8 mouse cellular contexts compared by ENCODE assay signal in genomic region chr5:132543118-132544071, GRCm38 (mm10). TPM values are rescaled to one million over a fixed set of nuclear protein-coding genes. Genes with fewer than 3 reads are reported as not detected.
DNase-seq lines count a peak whose midpoint lies in the region; ATAC-seq and TF ChIP-seq lines count a peak whose summit lies in the region.

Gene Auts2 (minus strand): TSS chr5:132543344.

- H3K9me3 ChIP-seq in ES-E14 (ENCODE audit: control insufficient read depth, insufficient read depth, low read depth, low read length): no peaks in the 10 kb centered on the region
- no peaks in the 10 kb centered on the region for H3K9me3 ChIP-seq in lung, embryonic 14.5 days (ENCODE audit: low read depth, low read length)

- no peaks in the 10 kb centered on the region for H3K27me3 ChIP-seq in cerebellum, adult 2 months (ENCODE audit: control insufficient read depth, insufficient read depth, low read length)
- no peaks in the 10 kb centered on the region for H3K27me3 ChIP-seq in lung, embryonic 14.5 days (ENCODE audit: insufficient read depth, low read length)

- peak; percentile 75 for DNase-seq in ES-E14 (ENCODE audit: low read depth, low spot score)
- DNase-seq in cerebellum, adult 2 months: peak; percentile 89
- DNase-seq in heart, postnatal 4 days: peak; percentile 93
- DNase-seq in layer of hippocampus, adult 9-11 months: peak; percentile 89
- DNase-seq in lung, embryonic 14.5 days: peak; percentile 96
- DNase-seq in ovary, postnatal 14 days (ENCODE audit: low spot score): peak; percentile 85
- DNase-seq in thymus, postnatal 25 days: peak; percentile 58

- ATAC-seq in frontal cortex, adult (ENCODE audit: low TSS enrichment): peak; percentile 88
- ATAC-seq in lung, embryonic 14.5 days (ENCODE audit: insufficient read depth): peak; percentile 90

- WGBS in cerebellum, adult 2 months: under 1% methylated on average over 98 of the region's 105 CpGs
- WGBS in lung, embryonic 14.5 days: under 1% methylated on average over 70 of the region's 105 CpGs

- in situ Hi-C loops in ES-E14 (cut with MboI; ENCODE audit: low sequenced_read_pairs in 2 of 2, unreplicated experiment in 2 of 2): no loop called here

- H3K4me1 ChIP-seq in ES-E14 (ENCODE audit: control insufficient read depth in 2 of 2, insufficient read depth in 2 of 2, low read length in 2 of 2, poor library complexity in 1 of 2): peaks cover 0 to 4% of the 10 kb centered on the region in 2 experiments; a peak in 2 of 4 replicates
- H3K4me1 ChIP-seq in cerebellum, adult 2 months (ENCODE audit: control insufficient read depth, insufficient read depth, low read length): peaks cover 5% of the 10 kb centered on the region; the same call in 1 of the 2 replicates
- H3K4me1 ChIP-seq in lung, embryonic 14.5 days (ENCODE audit: insufficient read depth): peaks cover 8% of the 10 kb centered on the region; the same call in 1 of the 2 replicates

- peak within 1 kb of the TSS; percentile 79 to 82 for H3K4me3 ChIP-seq in ES-E14 (ENCODE audit: insufficient read depth in 1 of 2, low read depth in 1 of 2, low read length in 2 of 2, poor library complexity in 1 of 2, severe bottlenecking in 1 of 2)
- peak within 1 kb of the TSS; percentile 77 for H3K4me3 ChIP-seq in cerebellum, adult 2 months (replicated peaks; ENCODE audit: insufficient read depth, low read depth, low read length)
- H3K4me3 ChIP-seq in lung, embryonic 14.5 days (ENCODE audit: low read depth, low read length): peak within 1 kb of the TSS; percentile 77

- H3K27ac ChIP-seq in ES-E14 (ENCODE audit: insufficient read depth, low read depth, low read length, poor library complexity, severe bottlenecking): peak within 1 kb of the TSS; percentile 73; the same call in 1 of the 2 replicates
- peak within 1 kb of the TSS; percentile 19; the same call in 1 of the 2 replicates for H3K27ac ChIP-seq in cerebellum, adult 2 months (ENCODE audit: insufficient read depth, low read length)
- peak within 1 kb of the TSS; percentile 78 for H3K27ac ChIP-seq in lung, embryonic 14.5 days (ENCODE audit: low read depth)

- no peaks in the 10 kb centered on the region for H3K36me3 ChIP-seq in ES-E14 (ENCODE audit: control insufficient read depth, insufficient read depth, low read length, poor library complexity, severe bottlenecking)
- H3K36me3 ChIP-seq in lung, embryonic 14.5 days (ENCODE audit: insufficient read depth): no peaks in the 10 kb centered on the region

- peak within 1 kb of the TSS; percentile 84 for H3K9ac ChIP-seq in ES-E14 (ENCODE audit: insufficient read depth, low read depth, low read length, poor library complexity, severe bottlenecking)
- peak within 1 kb of the TSS; percentile 75 for H3K9ac ChIP-seq in lung, embryonic 14.5 days

- H3K4me2 ChIP-seq in lung, embryonic 14.5 days: peak within 1 kb of the TSS; percentile 83

- no peak for TF ChIP-seq CTCF in cerebellum, adult 2 months (IDR thresholded peaks at IDR 0.05; ENCODE audit: borderline replicate concordance, insufficient read depth, low read depth, low read length)
- no peak for TF ChIP-seq CTCF in lung, embryonic 14.5 days (IDR thresholded peaks at IDR 0.05; ENCODE audit: low read depth)

- TF ChIP-seq POLR2A in cerebellum, adult 2 months (IDR thresholded peaks at IDR 0.05; ENCODE audit: borderline replicate concordance, insufficient read depth, low read length): 0 out of 2 replicates have a peak, but pooled peaks have one; percentile 22

TF ChIP-seq in ES-E14, 5 proteins besides CTCF, POLR2A, EP300 and RAD21:
- TF ChIP-seq ZC3H11A (IDR thresholded peaks at IDR 0.05; ENCODE audit: borderline replicate concordance, low read depth, low read length) (no peak), MAFK (IDR thresholded peaks at IDR 0.05; ENCODE audit: insufficient read depth, low read depth, low read length) (no peak), HCFC1 (IDR thresholded peaks at IDR 0.05; ENCODE audit: borderline replicate concordance, insufficient read depth, low read length) (0 out of 2 replicates have a peak, but pooled peaks have one; percentile 14)

RNA-seq across cellular contexts. Expression of gene Auts2, which starts in this region (rescaled TPM):
- 9.9 and 29.2 TPM in 2 replicates for total RNA-seq in ES-E14 (2012; rRNA removed)
- 39.0 and 39.7 TPM in 2 replicates for polyA plus RNA-seq in cerebellum, adult 2 months (2012; rRNA removed)
- total RNA-seq in heart, postnatal 4 days (2021): 10 to 100 TPM; 49.0 to 51.4 TPM
- polyA plus RNA-seq in lung, embryonic 14.5 days (2014; fragmentation: Nextera tagmentation; extraction: Ambion mirVana): 25.8 and 27.3 TPM in 2 replicates

Comparison
In these comparisons a context has a peak if more than half of its experiments do, and no peak if none do; other contexts are left out.
1. Peak in every context shown above with its lines: DNase-seq, ATAC-seq, H3K4me3 ChIP-seq and H3K27ac ChIP-seq.
2. H3K27ac ChIP-seq: peak in every context shown above with its lines; median percentile 78 in lung, embryonic 14.5 days; 73 in ES-E14; 19 in cerebellum, adult 2 months.